Mouse (Mus musculus) left cerebral cortex, postnatal 14 days (tissue): ENCODE data around the gene AY074887. TPM values are rescaled to one million over a fixed set of nuclear protein-coding genes. Genes with fewer than 3 reads are reported as not detected.
A peak's percentile ranks its signal among the peaks of the same experiment; 100 is the strongest.
"Not testable (repeated sequence)": the region's sequence is repeated elsewhere in the genome, so short reads cannot be mapped to it uniquely, and the experiment has no call there.

ENCODE experiments used
- DNase-seq, 2 experiments: peaks; one replicate each; pipeline ENCODE4 v3.0.0; 2021 to 2022; ENCODE audit warnings: low spot score in 2 of 2, mixed read lengths in 1 of 2
- intact Hi-C: fragments of 180-260 bp; cut with DNase I; formaldehyde crosslinking; loops from one replicate; pipeline ENCODE4 v1.15.1; 2025
- long read RNA-seq, 2 experiments: library from polyadenylated mRNA; stranded (forward); transcript quantifications; one replicate each; pipeline ENCODE4 v2.0.0; 2021
- total RNA-seq, 2 experiments: library from RNA; stranded (reverse); gene quantifications; 2 replicates each; pipeline ENCODE4 v1.2.3; 2021

AY074887 gene
- total RNA-seq, result not detected
- long read RNA-seq, experiment 1, result 0 reads
- long read RNA-seq, experiment 2, partial matches to known transcripts, result 0 of 1 reads
- long read RNA-seq, experiment 2, other reads (novel, unspliced or antisense), result 0 of 1 reads

- peak; percentile 85 to 89 for DNase-seq
- intact Hi-C loops, result loop anchor here (5.0 kb wide), 1 partner anchor 33 kb away; the partner anchor contains the start of gene Hykk
Observed at GRCm38 (mm10) chr9:54950575-54951321, at the start of gene AY074887, which contains the start of gene Psma4. AY074887 (minus strand) TSS chr9:54950998. Psma4 (plus strand) TSS chr9:54950790.

GRCm38 (mm10) chr9:54995645-54996044 lies 44.8 kb upstream of the AY074887 start:
- intact Hi-C loops, result no loop called here
- no peak for DNase-seq

- DNase-seq, result no peak
- intact Hi-C loops, result no loop called here
Observed at GRCm38 (mm10) chr9:54994381-54994780, 43.6 kb upstream of the AY074887 start.

GRCm38 (mm10) chr9:54990362-54990761 lies 39.6 kb upstream of the AY074887 start:
- intact Hi-C loops, result no loop called here

GRCm38 (mm10) chr9:54982401-54982800 lies 31.6 kb upstream of the AY074887 start:
- no peak for DNase-seq
- intact Hi-C loops, result no loop called here

More at GRCm38 (mm10) chr9:54990362-54990761, 39.6 kb upstream of the AY074887 start:
- DNase-seq, result no peak

GRCm38 (mm10) chr9:54981291-54982191 lies 30.7 kb upstream of the AY074887 start:
- DNase-seq, result no peak
- intact Hi-C loops, result no loop called here

GRCm38 (mm10) chr9:54980674-54981073 lies 29.9 kb upstream of the AY074887 start, which contains the start of gene Chrna5:
Chrna5 (plus strand) TSS chr9:54980880.
- intact Hi-C loops, result no loop called here
- no peak for DNase-seq

- intact Hi-C loops, result no loop called here
- DNase-seq, result no peak
Observed at GRCm38 (mm10) chr9:54969972-54970637, 19.3 kb upstream of the AY074887 start.

GRCm38 (mm10) chr9:54963669-54964068 lies 12.9 kb upstream of the AY074887 start:
- DNase-seq, result no peak
- intact Hi-C loops, result no loop called here

GRCm38 (mm10) chr9:54961059-54961458 lies 10.3 kb upstream of the AY074887 start:
- intact Hi-C loops, result no loop called here
- DNase-seq, result no peak

- intact Hi-C loops, result loop anchor here (5.0 kb wide), 1 partner anchor 33 kb away; the partner anchor contains the start of gene Hykk
- not testable (repeated sequence) for DNase-seq
Observed at GRCm38 (mm10) chr9:54950162-54950561, 636 bp downstream of the AY074887 start.

GRCm38 (mm10) chr9:54949465-54949864 lies 1.3 kb downstream of the AY074887 start:
- intact Hi-C loops, result no loop called here
- DNase-seq, result no peak

GRCm38 (mm10) chr9:54946256-54946655 lies 4.5 kb downstream of the AY074887 start:
- DNase-seq, result peak in 1 of 2 experiments; percentile 31
- intact Hi-C loops, result no loop called here

GRCm38 (mm10) chr9:54944467-54944866 lies 6.3 kb downstream of the AY074887 start:
- no peak for DNase-seq
- intact Hi-C loops, result no loop called here

GRCm38 (mm10) chr9:54942071-54942470 lies 8.7 kb downstream of the AY074887 start:
- intact Hi-C loops, result no loop called here
- DNase-seq, result no peak

- no peak for DNase-seq
- intact Hi-C loops, result no loop called here
Observed at GRCm38 (mm10) chr9:54932379-54932778, 18.4 kb downstream of the AY074887 start.

GRCm38 (mm10) chr9:54931765-54932164 lies 19.0 kb downstream of the AY074887 start:
- intact Hi-C loops, result no loop called here
- no peak for DNase-seq

GRCm38 (mm10) chr9:54930741-54931140 lies 20.1 kb downstream of the AY074887 start:
- intact Hi-C loops, result no loop called here
- no peak for DNase-seq

- DNase-seq, result no peak
- intact Hi-C loops, result loop anchor here (5.0 kb wide), 1 partner anchor 32 kb away; the partner anchor contains the start of genes AY074887 and Psma4
Observed at GRCm38 (mm10) chr9:54919946-54920345, 30.9 kb downstream of the AY074887 start.
